Mouse (Mus musculus) small intestine, adult 2 months (tissue): Measurements from ENCODE around the gene Bcas3. TPM values are rescaled to one million over a fixed set of nuclear protein-coding genes. Genes with fewer than 3 reads are reported as not detected.

ENCODE experiments used
- H3K27ac ChIP-seq: fragments of 200-500 bp; 2 replicates; pipeline ENCODE4 v1.5.1; 2012; ENCODE audit warnings: low read depth, low read length, control low read depth, inconsistent platforms; ENCODE audit not compliant: insufficient read depth
- H3K27me3 ChIP-seq: fragments of 200-500 bp; 2 replicates; pipeline ENCODE4 v1.6.1; 2012; ENCODE audit warnings: mild to moderate bottlenecking, moderate library complexity, low read length, inconsistent platforms; ENCODE audit not compliant: control insufficient read depth, insufficient read depth
- H3K36me3 ChIP-seq: fragments of 200-500 bp; 2 replicates; pipeline ENCODE4 v1.6.1; 2012; ENCODE audit warnings: mild to moderate bottlenecking, low read length, control low read depth, inconsistent platforms; ENCODE audit not compliant: control insufficient read depth, insufficient read depth
- H3K4me1 ChIP-seq: fragments of 200-500 bp; 2 replicates; pipeline ENCODE4 v1.6.1; 2012; ENCODE audit warnings: low read length, inconsistent platforms, mixed read lengths; ENCODE audit not compliant: control insufficient read depth, insufficient read depth, insufficient read length
- H3K4me3 ChIP-seq: fragments of 200-500 bp; 2 replicates; pipeline ENCODE4 v1.5.1; 2012; ENCODE audit warnings: low read depth, mild to moderate bottlenecking, control low read depth, inconsistent platforms, low read length, moderate library complexity
- CTCF ChIP-seq: fragments of 200-500 bp; IDR thresholded peaks from 2 replicates; pipeline ENCODE4 v1.5.1; 2012; ENCODE audit warnings: low read depth, mild to moderate bottlenecking, control low read depth, inconsistent platforms, low read length, moderate library complexity, mixed read lengths; ENCODE audit not compliant: insufficient replicate concordance, insufficient read length; ENCODE audit errors: extremely low read depth
- POLR2A ChIP-seq: fragments of 200-500 bp; IDR thresholded peaks from 2 replicates; pipeline ENCODE4 v1.6.1; 2012; ENCODE audit warnings: low read depth, mild to moderate bottlenecking, control low read depth, inconsistent platforms, low read length, moderate library complexity
- WGBS: fragments of 180-500 bp; shearing (Covaris S2); methylation state at CpG from one replicate; pipeline ENCODE4 v1.1.7; 2018; 5-methylcytosine and 5-hydroxymethylcytosine counted together
- polyA plus RNA-seq: library from polyadenylated mRNA; depleted of rRNA; stranded (reverse); fragments of >200 nt; gene quantifications from 2 replicates; pipeline ENCODE4 v1.2.3, GENCODE M21; 2012

The Bcas3 gene
- polyA plus RNA-seq, 1 experiment, result 32.1 TPM

- H3K4me3 ChIP-seq, result no peak overlapping the region
- no peaks in the 10 kb centered on the region for H3K4me1 ChIP-seq
- WGBS, result 98% methylated on average over 3 of the region's 3 CpGs
- no peak overlapping the region for H3K27ac ChIP-seq
- no peak for TF ChIP-seq POLR2A
- no peak for TF ChIP-seq CTCF
- no peaks in the 10 kb centered on the region for H3K27me3 ChIP-seq
- H3K36me3 ChIP-seq, result no peaks in the 10 kb centered on the region
These were observed 250.8 kb downstream of the Bcas3 start for GRCm38 (mm10) chr11:85603546-85604322.

GRCm38 (mm10) chr11:85609303-85609940 lies 256.5 kb downstream of the Bcas3 start:
- Histone ChIP-seq H3K27ac (no peak overlapping the region), H3K36me3 (no peaks in the 10 kb centered on the region), H3K4me3 (no peak overlapping the region), H3K4me1 (no peaks in the 10 kb centered on the region), H3K27me3 (no peaks in the 10 kb centered on the region)
- WGBS, result 67% methylated on average over 5 of the region's 5 CpGs
- TF ChIP-seq CTCF (no peak), POLR2A (no peak)

- Histone ChIP-seq H3K27me3 (no peaks in the 10 kb centered on the region), H3K4me3 (no peak overlapping the region), H3K36me3 (no peaks in the 10 kb centered on the region), H3K27ac (no peak overlapping the region), H3K4me1 (no peaks in the 10 kb centered on the region)
- 70% methylated on average over 5 of the region's 5 CpGs for WGBS
- TF ChIP-seq POLR2A (no peak), CTCF (no peak)
These were observed 260.1 kb downstream of the Bcas3 start for GRCm38 (mm10) chr11:85613035-85613434.

GRCm38 (mm10) chr11:85613586-85613985 lies 260.6 kb downstream of the Bcas3 start:
- Histone ChIP-seq H3K4me3 (no peak overlapping the region), H3K36me3 (no peaks in the 10 kb centered on the region), H3K27me3 (no peaks in the 10 kb centered on the region), H3K27ac (no peak overlapping the region), H3K4me1 (no peaks in the 10 kb centered on the region)
- WGBS, result 57% methylated on average over 3 of the region's 3 CpGs
- TF ChIP-seq POLR2A (no peak), CTCF (no peak)

GRCm38 (mm10) chr11:85614431-85614830 lies 261.5 kb downstream of the Bcas3 start:
- 82% methylated on average over 7 of the region's 7 CpGs for WGBS
- Histone ChIP-seq H3K36me3 (no peaks in the 10 kb centered on the region), H3K27ac (no peak overlapping the region), H3K4me1 (no peaks in the 10 kb centered on the region), H3K4me3 (no peak overlapping the region), H3K27me3 (no peaks in the 10 kb centered on the region)
- no peak for TF ChIP-seq CTCF

- 70% methylated on average over 7 of the region's 7 CpGs for WGBS
- Histone ChIP-seq H3K27ac (no peak overlapping the region), H3K4me3 (no peak overlapping the region), H3K4me1 (no peaks in the 10 kb centered on the region), H3K27me3 (no peaks in the 10 kb centered on the region), H3K36me3 (no peaks in the 10 kb centered on the region)
- TF ChIP-seq POLR2A (no peak), CTCF (no peak)
These were observed 262.5 kb downstream of the Bcas3 start for GRCm38 (mm10) chr11:85615421-85615820.

GRCm38 (mm10) chr11:85621486-85621885 lies 268.5 kb downstream of the Bcas3 start:
- TF ChIP-seq POLR2A (no peak), CTCF (no peak)
- Histone ChIP-seq H3K4me1 (no peaks in the 10 kb centered on the region), H3K36me3 (no peaks in the 10 kb centered on the region), H3K27me3 (no peaks in the 10 kb centered on the region), H3K4me3 (no peak overlapping the region), H3K27ac (no peak overlapping the region)
- 37% methylated on average over 2 of the region's 2 CpGs for WGBS
